Mouse (Mus musculus): ENCODE measurements around the gene Thbs3.

- no peak for TF ChIP-seq CTCF (IDR thresholded peaks at IDR 0.05; ENCODE audit: insufficient read depth, low read depth, low read length)
- no peak for TF ChIP-seq POLR2A (IDR thresholded peaks at IDR 0.05; ENCODE audit: insufficient read depth, low read depth, low read length)
Observed at GRCm38 (mm10) chr3:89193853-89194252, 21.1 kb upstream of the Thbs3 start.
